Mouse (Mus musculus) central nervous system, embryonic 18 days (tissue): ENCODE measurements around the gene Rasa2. TPM values are rescaled to one million over a fixed set of nuclear protein-coding genes. Genes with fewer than 3 reads are reported as not detected.

ENCODE experiments used
- polyA plus RNA-seq: library from polyadenylated mRNA; depleted of rRNA; stranded (reverse); fragments of >200 nt; gene quantifications from 2 replicates; pipeline ENCODE4 v1.2.3, GENCODE M21; 2012; rRNA removed

Gene Rasa2
- 10.9 and 11.1 TPM in 2 replicates for polyA plus RNA-seq

GRCm38 (mm10) chr9:96631389-96632072, at the start of gene Rasa2:
Gene Rasa2 (minus strand): TSS chr9:96631617.

GRCm38 (mm10) chr9:96524972-96525506, 106.4 kb downstream of the Rasa2 start, which contains the start of gene Gm28729:
Gene Gm28729 (minus strand): TSS chr9:96525264.

Other genes with a start within 250 kb of the Rasa2 start
- gene Rnf7, start 152.9 kb downstream of the Rasa2 start, polyA plus RNA-seq: 225 and 296 TPM in 2 replicates
- gene Gm28729, start 106.4 kb downstream of the Rasa2 start, polyA plus RNA-seq: 0.14 and 0.15 TPM in 2 replicates
- gene Zbtb38, start 121.2 kb upstream of the Rasa2 start, polyA plus RNA-seq: 10.8 and 11.6 TPM in 2 replicates